Mouse (Mus musculus) monocyte, adult 5-6 weeks (primary cell): Measurements from ENCODE around the gene Prr15. TPM values are rescaled to one million over a fixed set of nuclear protein-coding genes. Genes with fewer than 3 reads are reported as not detected.

Experiments
- ATAC-seq: fragments of 153-309, 156-312 bp; replicated peaks from 2 replicates; pipeline ENCODE4 v1.8.0; 2017; ENCODE audit warnings: mild to moderate bottlenecking; ENCODE audit not compliant: low TSS enrichment, insufficient number of reproducible peaks, severe bottlenecking, poor library complexity, low FRiP score
- total RNA-seq: library from RNA; stranded (forward); fragments of 200-1000, 200-491, 200-594 nt; gene quantifications from 3 replicates; pipeline ENCODE4 v1.2.3, GENCODE M21; 2017

Prr15 gene
- total RNA-seq, 1 experiment from 2014 or later = not detected

DNA sequence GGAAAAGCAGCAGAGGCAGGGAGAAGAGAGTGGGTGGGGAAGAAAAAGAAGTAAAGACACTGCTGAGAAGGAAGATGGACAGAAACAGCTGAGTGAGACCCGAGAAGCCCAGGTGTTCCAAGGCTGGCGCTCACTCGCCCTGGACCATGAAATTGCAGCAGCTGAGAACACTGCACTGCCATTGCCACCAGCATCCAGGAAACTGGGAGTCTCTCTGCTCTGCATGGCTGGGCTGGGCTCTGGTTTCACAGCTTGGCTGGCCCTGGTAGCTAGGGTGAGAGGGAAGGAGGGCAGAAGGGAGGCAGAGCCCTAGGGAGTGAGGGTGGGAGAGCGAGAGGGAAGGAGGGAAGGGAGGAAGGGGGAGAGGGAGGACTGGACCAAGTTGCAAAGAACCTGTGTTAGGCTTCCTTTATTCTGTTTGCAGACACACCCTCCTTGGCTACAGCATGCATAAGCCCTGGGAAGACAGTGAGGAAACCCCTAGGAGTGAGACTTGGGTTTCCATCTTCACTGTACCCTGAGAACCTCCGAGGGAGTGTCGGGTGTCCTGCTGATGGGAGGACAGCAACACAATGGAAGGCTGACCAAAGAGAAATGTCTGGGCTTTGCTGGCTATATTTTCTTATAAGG lies 44.4 kb downstream of the Prr15 start:
- no peak for ATAC-seq

DNA sequence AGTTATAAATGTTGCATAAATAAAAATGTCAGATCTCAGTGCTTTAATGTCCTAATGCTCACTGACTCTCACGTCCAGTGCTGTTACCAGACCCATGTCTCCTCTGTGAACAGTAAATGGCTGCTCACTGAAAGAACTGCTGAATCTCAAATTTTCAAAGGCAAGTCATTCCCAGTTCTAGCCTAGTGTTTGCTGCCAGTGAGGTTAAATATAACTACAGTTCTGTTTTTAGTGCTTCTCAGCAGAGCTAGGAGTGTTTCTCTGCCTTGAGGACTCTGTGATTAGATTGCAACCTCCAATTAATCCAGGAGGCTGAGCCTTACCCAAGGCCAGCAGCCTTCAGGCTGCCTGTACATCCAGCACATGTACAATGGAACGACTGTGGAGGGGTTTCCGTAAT lies 46.2 kb downstream of the Prr15 start:
- ATAC-seq = no peak

- ATAC-seq = no peak
These were observed 53.7 kb downstream of the Prr15 start for GRCm38 (mm10) chr6:54379356-54379755.

Other genes starting within 250 kb of the Prr15 start
- not detected in 3 replicates for gene Wipf3, start 103.8 kb downstream of the Prr15 start, total RNA-seq
- not detected in 3 replicates for gene Scrn1, start 240.7 kb downstream of the Prr15 start, total RNA-seq